Mouse (Mus musculus) liver, embryonic 16.5 days (tissue): ENCODE measurements around the gene Atp6v1g1. TPM values are rescaled to one million over a fixed set of nuclear protein-coding genes. Genes with fewer than 3 reads are reported as not detected.

Source experiments
- ATAC-seq: fragments of 200-750 bp; cut with Nextera tagmentation; 2 replicates; pipeline ENCODE4 v1.8.0; 2017; ENCODE audit warnings: low read depth, mild to moderate bottlenecking, moderate number of reproducible peaks, moderate library complexity
- H3K27ac ChIP-seq: fragments of 300-500 bp; sonication (generic); 2 replicates; pipeline ENCODE4 v1.5.1; 2014; ENCODE audit warnings: mild to moderate bottlenecking, low read length
- H3K27me3 ChIP-seq: fragments of 300-500 bp; sonication (generic); 2 replicates; pipeline ENCODE4 v1.6.1; 2014; ENCODE audit warnings: low read depth, low read length, mixed read lengths; ENCODE audit not compliant: control insufficient read depth, insufficient read depth
- H3K36me3 ChIP-seq: fragments of 300-500 bp; sonication (generic); 2 replicates; pipeline ENCODE4 v1.6.1; 2014; ENCODE audit warnings: mild to moderate bottlenecking; ENCODE audit not compliant: control insufficient read depth, insufficient read depth
- H3K4me1 ChIP-seq: fragments of 300-500 bp; sonication (generic); 2 replicates; pipeline ENCODE4 v1.6.1; 2014; ENCODE audit warnings: low read depth, low read length, mixed read lengths; ENCODE audit not compliant: control insufficient read depth
- H3K4me2 ChIP-seq: fragments of 300-500 bp; sonication (generic); 2 replicates; pipeline ENCODE4 v1.6.1; 2014; ENCODE audit warnings: low read depth, low read length, mixed read lengths
- H3K4me3 ChIP-seq: fragments of 300-500 bp; sonication (generic); 2 replicates; pipeline ENCODE4 v1.5.1; 2014; ENCODE audit warnings: low read depth, mild to moderate bottlenecking, low read length
- H3K9ac ChIP-seq: fragments of 300-500 bp; sonication (generic); 2 replicates; pipeline ENCODE4 v1.6.1; 2014; ENCODE audit warnings: low read depth, low read length
- H3K9me3 ChIP-seq: fragments of 300-500 bp; sonication (generic); replicated peaks from 2 replicates; pipeline ENCODE4 v1.6.1; 2016; ENCODE audit warnings: low read length; ENCODE audit not compliant: control insufficient read depth
- WGBS: fragments of 180-500 bp; shearing (Covaris S2); extraction: QIAGEN DNeasy Blood & Tissue Kit; methylation state at CpG from one replicate; pipeline ENCODE4 v1.1.7; 2014; ENCODE audit not compliant: insufficient replicate concordance; 5-methylcytosine and 5-hydroxymethylcytosine counted together
- polyA plus RNA-seq: library from polyadenylated mRNA; unstranded; fragments of >200 nt; fragmentation: Nextera tagmentation; extraction: Ambion mirVana; gene quantifications from 2 replicates; pipeline ENCODE4 v1.2.1, GENCODE M21; 2015

Atp6v1g1 gene
- polyA plus RNA-seq, 1 experiment from 2014 or later = 123 TPM

- Histone ChIP-seq H3K4me3 (peak overlapping the region; percentile 23), H3K9ac (no peak overlapping the region; the same call in 1 of the 2 replicates), H3K27me3 (no peaks in the 10 kb centered on the region), H3K4me2 (peak overlapping the region; percentile 90), H3K4me1 (peaks cover 47% of the 10 kb centered on the region), H3K27ac (peak overlapping the region; percentile 86), H3K36me3 (no peaks in the 10 kb centered on the region; the same call in 1 of the 2 replicates), H3K9me3 (no peaks in the 10 kb centered on the region)
- peak; percentile 35 for ATAC-seq
- 25% methylated on average over 7 of the region's 7 CpGs for WGBS
These were observed 17.5 kb downstream of the Atp6v1g1 start for GRCm38 (mm10) chr4:63561861-63562675.

DNA sequence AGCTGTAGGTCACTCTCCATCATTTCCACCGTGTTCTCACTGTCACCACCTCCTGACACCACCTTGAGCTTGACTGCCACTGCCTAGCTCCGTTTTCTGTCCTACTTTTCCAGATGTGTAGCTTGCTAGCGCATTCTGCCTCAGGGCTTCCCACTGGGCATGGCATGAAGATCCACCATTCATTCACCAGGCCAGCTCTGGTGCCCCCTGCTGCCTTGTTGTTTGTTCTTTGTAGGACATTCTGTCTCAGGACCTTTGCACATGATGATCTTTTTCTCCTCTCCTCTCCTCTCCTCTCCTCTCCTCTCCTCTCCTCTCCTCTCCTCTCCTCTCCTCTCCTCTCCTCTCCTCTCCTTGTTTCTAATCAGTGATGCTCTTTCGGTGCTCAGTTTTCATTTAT is 18.2 kb downstream of the Atp6v1g1 start:
- no peaks in the 10 kb centered on the region; the same call in 1 of the 2 replicates for H3K36me3 ChIP-seq
- H3K4me1 ChIP-seq = peaks cover 40% of the 10 kb centered on the region
- ATAC-seq = no peak
- H3K4me3 ChIP-seq = no peak overlapping the region
- H3K27me3 ChIP-seq = no peaks in the 10 kb centered on the region
- no peaks in the 10 kb centered on the region for H3K9me3 ChIP-seq
- peak overlapping the region; percentile 86 for H3K27ac ChIP-seq
- 0 out of 2 replicates have a peak overlapping the region, but pooled peaks have one; percentile 38 for H3K4me2 ChIP-seq
- no peak overlapping the region for H3K9ac ChIP-seq
- WGBS = 51% methylated on average over 4 of the region's 4 CpGs

GRCm38 (mm10) chr4:63567712-63568390 is 23.3 kb downstream of the Atp6v1g1 start:
- ATAC-seq = no peak
- Histone ChIP-seq H3K9me3 (no peaks in the 10 kb centered on the region), H3K4me2 (no peak overlapping the region), H3K27ac (no peak overlapping the region), H3K27me3 (no peaks in the 10 kb centered on the region), H3K9ac (no peak overlapping the region), H3K4me1 (no peaks in the 10 kb centered on the region), H3K4me3 (no peak overlapping the region), H3K36me3 (no peaks in the 10 kb centered on the region; the same call in 1 of the 2 replicates)
- WGBS = 63% methylated on average over 10 of the region's 10 CpGs

- WGBS = 70% methylated on average over 8 of the region's 8 CpGs
- Histone ChIP-seq H3K4me1 (no peaks in the 10 kb centered on the region), H3K36me3 (peaks cover 8% of the 10 kb centered on the region), H3K4me2 (no peak overlapping the region), H3K27ac (no peak overlapping the region), H3K9ac (no peak overlapping the region), H3K27me3 (no peaks in the 10 kb centered on the region), H3K4me3 (no peak overlapping the region), H3K9me3 (no peaks in the 10 kb centered on the region)
- ATAC-seq = no peak
These were observed 24.8 kb downstream of the Atp6v1g1 start for GRCm38 (mm10) chr4:63569322-63569721.

GRCm38 (mm10) chr4:63570208-63570781 is 25.7 kb downstream of the Atp6v1g1 start:
- no peaks in the 10 kb centered on the region for H3K27me3 ChIP-seq
- H3K36me3 ChIP-seq = peaks cover 8% of the 10 kb centered on the region
- H3K9me3 ChIP-seq = no peaks in the 10 kb centered on the region
- H3K9ac ChIP-seq = no peak overlapping the region
- WGBS = 63% methylated on average over 7 of the region's 7 CpGs
- ATAC-seq = no peak
- H3K27ac ChIP-seq = no peak overlapping the region
- H3K4me2 ChIP-seq = no peak overlapping the region
- no peaks in the 10 kb centered on the region for H3K4me1 ChIP-seq
- no peak overlapping the region for H3K4me3 ChIP-seq

DNA sequence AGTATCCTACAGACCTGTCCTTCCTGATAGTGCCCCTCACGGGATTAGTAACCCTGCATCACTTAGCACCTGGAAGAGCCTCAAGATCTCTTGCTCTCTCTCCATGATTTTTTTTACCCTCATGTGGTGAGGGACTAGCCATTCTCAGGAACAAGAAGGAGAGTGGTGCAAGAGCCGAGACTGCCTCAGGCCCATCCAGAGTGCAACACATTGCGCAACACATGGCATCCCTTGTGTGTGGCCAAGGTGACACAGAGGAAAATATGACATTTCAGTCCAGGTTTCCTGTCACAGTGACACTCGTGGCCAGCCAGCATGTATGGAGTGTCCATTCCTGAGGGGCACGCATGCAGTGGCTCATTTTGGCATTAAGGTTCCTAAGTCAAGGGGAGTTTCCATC is 28.0 kb downstream of the Atp6v1g1 start:
- no peak overlapping the region for H3K27ac ChIP-seq
- no peaks in the 10 kb centered on the region for H3K27me3 ChIP-seq
- no peaks in the 10 kb centered on the region for H3K9me3 ChIP-seq
- H3K4me2 ChIP-seq = no peak overlapping the region
- H3K36me3 ChIP-seq = peaks cover 11% of the 10 kb centered on the region
- H3K4me3 ChIP-seq = no peak overlapping the region
- H3K9ac ChIP-seq = no peak overlapping the region
- WGBS = 65% methylated on average over 5 of the region's 5 CpGs
- H3K4me1 ChIP-seq = no peaks in the 10 kb centered on the region
- ATAC-seq = no peak

GRCm38 (mm10) chr4:63579649-63580048 is 35.1 kb downstream of the Atp6v1g1 start:
- H3K4me2 ChIP-seq = no peak overlapping the region
- no peak overlapping the region for H3K9ac ChIP-seq
- H3K27ac ChIP-seq = no peak overlapping the region
- peaks cover 3% of the 10 kb centered on the region for H3K36me3 ChIP-seq
- H3K4me3 ChIP-seq = no peak overlapping the region
- ATAC-seq = no peak
- H3K27me3 ChIP-seq = no peaks in the 10 kb centered on the region
- 72% methylated on average over 14 of the region's 14 CpGs for WGBS
- H3K9me3 ChIP-seq = no peaks in the 10 kb centered on the region
- H3K4me1 ChIP-seq = no peaks in the 10 kb centered on the region

DNA sequence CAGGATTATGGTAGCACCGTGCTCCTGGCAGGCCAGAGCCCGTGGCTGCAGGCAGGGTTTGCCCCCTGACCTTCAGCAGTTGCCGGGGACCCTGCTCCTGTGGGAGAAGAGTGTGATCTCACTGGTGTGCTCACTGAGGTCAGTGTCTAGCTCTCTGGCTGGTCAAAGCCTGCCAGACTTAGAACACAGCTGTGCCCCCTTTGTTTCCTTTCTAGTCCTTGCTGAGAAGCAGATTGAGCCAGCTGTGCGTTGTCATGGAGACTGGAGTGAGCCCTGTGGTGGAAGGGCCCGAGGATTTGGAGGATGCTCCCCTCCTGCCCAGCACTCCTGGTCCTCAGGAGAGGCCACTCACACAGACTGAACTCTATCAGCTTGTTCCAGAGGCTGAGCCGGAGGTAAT is 35.5 kb downstream of the Atp6v1g1 start:
- peaks cover 3% of the 10 kb centered on the region for H3K36me3 ChIP-seq
- H3K4me3 ChIP-seq = no peak overlapping the region
- no peaks in the 10 kb centered on the region for H3K9me3 ChIP-seq
- no peak for ATAC-seq
- no peak overlapping the region for H3K4me2 ChIP-seq
- 63% methylated on average over 6 of the region's 6 CpGs for WGBS
- no peak overlapping the region for H3K27ac ChIP-seq
- H3K4me1 ChIP-seq = no peaks in the 10 kb centered on the region
- H3K27me3 ChIP-seq = no peaks in the 10 kb centered on the region
- H3K9ac ChIP-seq = no peak overlapping the region

DNA sequence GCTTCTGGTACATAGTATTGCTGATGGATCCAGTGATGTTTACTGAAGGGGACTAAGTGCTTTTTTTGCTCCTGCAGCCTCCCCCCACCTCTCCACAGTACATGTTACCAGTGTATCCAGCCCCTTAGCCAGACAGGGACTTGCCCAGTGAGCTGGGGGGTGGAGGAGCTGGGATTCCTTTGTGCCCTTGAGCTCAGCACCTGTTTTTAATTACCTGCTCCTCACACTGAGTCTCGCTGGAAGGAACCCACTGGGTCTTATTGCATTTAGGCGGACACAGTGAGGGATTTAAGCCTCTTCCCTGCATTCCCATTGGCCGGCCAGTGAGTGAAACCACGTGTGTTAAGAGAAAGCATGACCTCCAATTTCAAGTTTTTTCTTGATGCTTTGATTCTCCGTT is 38.0 kb downstream of the Atp6v1g1 start:
- 64% methylated on average over 5 of the region's 5 CpGs for WGBS
- no peak for ATAC-seq
- Histone ChIP-seq H3K4me1 (no peaks in the 10 kb centered on the region), H3K4me2 (no peak overlapping the region), H3K27me3 (no peaks in the 10 kb centered on the region), H3K27ac (no peak overlapping the region), H3K4me3 (no peak overlapping the region), H3K36me3 (peaks cover under 1% of the 10 kb centered on the region), H3K9ac (no peak overlapping the region), H3K9me3 (no peaks in the 10 kb centered on the region)
